20 mouse cellular contexts compared by ENCODE assay signal in the genomic region with DNA sequence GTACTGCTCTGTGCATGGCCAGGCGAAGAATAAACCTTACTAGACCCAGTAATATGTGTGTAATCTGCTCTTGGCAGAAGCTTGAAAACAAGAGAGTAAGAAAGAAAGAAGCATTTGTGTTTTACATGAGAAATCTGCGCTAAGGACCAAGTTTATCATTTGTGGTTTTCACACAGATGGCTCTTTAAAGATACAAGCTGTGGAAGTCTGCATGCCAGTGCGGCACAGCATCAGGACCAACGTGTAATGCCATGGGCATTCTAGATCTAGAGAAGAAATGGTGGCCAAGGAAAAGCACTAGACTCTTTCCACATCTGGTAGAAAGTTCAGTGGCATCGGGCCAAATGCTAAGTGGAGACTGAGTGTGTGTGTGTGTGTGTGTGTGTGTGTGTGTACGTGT.
"Had no signal": no experiment of that assay in that cellular context is flagged by ENCODE, and none has a peak within 500 bp of the region (broad histone marks: within the 10 kb centered on the region; RNA-seq: fewer than 3 reads in every experiment).

No protein-coding gene starts in this region.

- ATAC-seq: intestine, postnatal 0 days; liver, embryonic 12.5 days had no signal

- H3K4me1 ChIP-seq: lung, embryonic 15.5 days; midbrain, embryonic 10.5 days; neural tube, embryonic 12.5 days had no signal

- H3K36me3 ChIP-seq: limb, embryonic 12.5 days; liver, embryonic 12.5 days; liver, embryonic 15.5 days; lung, embryonic 15.5 days; midbrain, embryonic 10.5 days; neural tube, embryonic 12.5 days; neural tube, embryonic 15.5 days had no signal

- DNase-seq: kidney, adult 2 months; kidney, postnatal 25 days; liver; lung, adult 18-20 months; lung, postnatal 10 days; lung, postnatal 36 days; midbrain, embryonic 14.5 days; thymus, adult 18-20 months; thymus, postnatal 36 days had no signal

- H3K4me2 ChIP-seq: limb, embryonic 12.5 days; liver, embryonic 12.5 days; liver, embryonic 15.5 days; lung, embryonic 15.5 days; neural tube, embryonic 12.5 days; neural tube, embryonic 15.5 days had no signal

- H3K9ac ChIP-seq: limb, embryonic 12.5 days; liver, embryonic 12.5 days; liver, embryonic 15.5 days; lung, embryonic 15.5 days; neural tube, embryonic 12.5 days; neural tube, embryonic 15.5 days had no signal

- H3K9me3 ChIP-seq: limb, embryonic 12.5 days; liver, embryonic 12.5 days; liver, embryonic 15.5 days; lung, embryonic 15.5 days; midbrain, embryonic 10.5 days; neural tube, embryonic 12.5 days; neural tube, embryonic 15.5 days had no signal

- H3K27ac ChIP-seq: kidney, postnatal 0 days; left cerebral cortex, adult 2 months; limb, embryonic 12.5 days; liver, embryonic 12.5 days; liver, embryonic 15.5 days; lung, embryonic 15.5 days; midbrain, embryonic 10.5 days; neural tube, embryonic 12.5 days; neural tube, embryonic 15.5 days had no signal

- H3K4me3 ChIP-seq: left cerebral cortex, adult 2 months; limb, embryonic 12.5 days; liver, embryonic 12.5 days; liver, embryonic 15.5 days; lung, embryonic 15.5 days; midbrain, embryonic 10.5 days; neural tube, embryonic 12.5 days; neural tube, embryonic 15.5 days had no signal

- H3K27me3 ChIP-seq: limb, embryonic 12.5 days; liver, embryonic 15.5 days; lung, embryonic 15.5 days; megakaryocyte, embryonic 14.5 days; neural tube, embryonic 12.5 days; neural tube, embryonic 15.5 days had no signal
